In genomic region chr5:142688866-142689265, GRCm38 (mm10) we compare ENCODE assay signal across 19 mouse cellular contexts.
"Had no signal": no experiment of that assay in that cellular context is flagged by ENCODE, and none has a peak within 500 bp of the region (broad histone marks: within the 10 kb centered on the region; RNA-seq: fewer than 3 reads in every experiment).

No protein-coding gene starts in this region.

- ATAC-seq: inflammation-experienced regulatory T-cells, adult 6 months; intestine, embryonic 16.5 days; liver, embryonic 12.5 days had no signal

- H3K4me2 ChIP-seq: limb, embryonic 13.5 days; liver, embryonic 12.5 days; liver, embryonic 15.5 days; lung, embryonic 15.5 days; stomach, embryonic 15.5 days had no signal

- H3K4me3 ChIP-seq: layer of hippocampus, adult 2 months; limb, embryonic 10.5 days; limb, embryonic 13.5 days; liver, embryonic 12.5 days; liver, embryonic 15.5 days; lung, embryonic 15.5 days; stomach, embryonic 15.5 days had no signal

- DNase-seq: kidney, adult 18-20 months; kidney, adult 9 months; kidney, postnatal 25 days; layer of hippocampus, adult 9-11 months; liver; lung, adult 18-20 months; lung, postnatal 14 days; lung, postnatal 4 days; thymus, postnatal 25 days had no signal

- H3K4me1 ChIP-seq: limb, embryonic 13.5 days; liver, embryonic 12.5 days; liver, embryonic 15.5 days; lung, embryonic 15.5 days had no signal

- H3K36me3 ChIP-seq: limb, embryonic 10.5 days; limb, embryonic 13.5 days; liver, embryonic 12.5 days; liver, embryonic 15.5 days; lung, embryonic 15.5 days; stomach, embryonic 15.5 days had no signal

- H3K27ac ChIP-seq: kidney, postnatal 0 days; layer of hippocampus, adult 2 months; limb, embryonic 10.5 days; limb, embryonic 13.5 days; liver, embryonic 12.5 days; liver, embryonic 15.5 days; lung, embryonic 15.5 days; stomach, embryonic 15.5 days had no signal

- H3K27me3 ChIP-seq: limb, embryonic 13.5 days; lung, embryonic 15.5 days; stomach, embryonic 15.5 days had no signal

- H3K9ac ChIP-seq: limb, embryonic 13.5 days; liver, embryonic 12.5 days; liver, embryonic 15.5 days; lung, embryonic 15.5 days; stomach, embryonic 15.5 days had no signal

- H3K9me3 ChIP-seq: limb, embryonic 10.5 days; limb, embryonic 13.5 days; liver, embryonic 12.5 days; liver, embryonic 15.5 days; lung, embryonic 15.5 days; stomach, embryonic 15.5 days had no signal
